23 mouse cellular contexts compared by ENCODE assay signal in the genomic region with DNA sequence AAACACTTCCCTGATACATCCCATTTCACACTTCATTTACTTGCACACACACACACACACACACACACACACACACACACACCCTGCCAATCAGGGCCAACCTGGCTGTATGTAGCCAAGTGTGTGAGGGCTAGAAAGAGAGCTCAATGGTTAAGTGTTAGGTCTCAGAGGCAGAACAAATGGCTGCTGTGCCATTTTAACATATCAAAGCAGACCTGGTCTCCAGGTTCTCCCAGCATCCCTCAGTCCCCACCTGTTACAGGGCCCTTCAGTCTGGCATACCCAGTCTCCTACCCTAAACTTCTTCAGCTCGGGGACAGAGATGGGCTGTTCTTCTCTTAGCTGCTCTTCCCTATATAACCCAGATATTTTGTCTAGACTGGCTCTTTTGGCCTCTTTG. TPM values are rescaled to one million over a fixed set of nuclear protein-coding genes. Genes with fewer than 3 reads are reported as not detected.
DNase-seq lines count a peak whose midpoint lies in the region; ATAC-seq and TF ChIP-seq lines count a peak whose summit lies in the region.
"Had no signal": no experiment of that assay in that cellular context is flagged by ENCODE, and none has a peak within 500 bp of the region (broad histone marks: within the 10 kb centered on the region; RNA-seq: fewer than 3 reads in every experiment).

No protein-coding gene starts in this region.

- no peaks in the 10 kb centered on the region for H3K79me2 ChIP-seq in heart, adult 2 months (replicated peaks; ENCODE audit: control insufficient read depth, insufficient read depth, low read length)

- no peak overlapping the region for H3K9ac ChIP-seq in heart, embryonic 12.5 days
- no peak overlapping the region for H3K9ac ChIP-seq in heart, adult 2 months (ENCODE audit: low read depth, low read length)
- no peak overlapping the region for H3K9ac ChIP-seq in heart, embryonic 14.5 days (ENCODE audit: low read length)
- H3K9ac ChIP-seq: embryonic facial prominence, embryonic 12.5 days; forebrain, embryonic 13.5 days; forebrain, embryonic 15.5 days; forebrain, postnatal 0 days had no signal

- no peak for TF ChIP-seq CTCF in heart, adult 2 months (IDR thresholded peaks at IDR 0.05)

- no peak for TF ChIP-seq POLR2A in heart, adult 2 months (IDR thresholded peaks at IDR 0.05; ENCODE audit: insufficient read depth, low read depth, low read length)

- H3K4me3 ChIP-seq in heart, embryonic 12.5 days = no peak overlapping the region
- H3K4me3 ChIP-seq in heart, adult 2 months = no peak overlapping the region
- no peak overlapping the region for H3K4me3 ChIP-seq in heart, embryonic 14.5 days (ENCODE audit: control insufficient read depth in 1 of 2, insufficient read depth in 1 of 2, low read depth in 1 of 2, low read length in 2 of 2)
- H3K4me3 ChIP-seq: embryonic facial prominence, embryonic 10.5 days; embryonic facial prominence, embryonic 12.5 days; forebrain, embryonic 13.5 days; forebrain, embryonic 15.5 days had no signal

- DNase-seq in heart, adult 2 months = no peak
- DNase-seq in heart, adult 11 months = no peak
- peak; percentile 65 for DNase-seq in ES-CJ7 (ENCODE audit: low read depth, low spot score)
- peak; percentile 66 for DNase-seq in ZHBTc4 (ENCODE audit: low read depth, low spot score)
- no peak for DNase-seq in thymus, postnatal 4 days
- no peak for DNase-seq in MN1 (ENCODE audit: low spot score)
- DNase-seq: adrenal gland, adult 8-10 months; adrenal gland, postnatal 14 days; adrenal gland, postnatal 36 days; cerebellum, adult 11-12 months; cerebellum, adult 2 months; cerebellum, adult 9-10 months; cerebellum, postnatal 10 days; cerebellum, postnatal 25 days; forebrain, postnatal 0 days had no signal

- no peaks in the 10 kb centered on the region for H3K9me3 ChIP-seq in heart, embryonic 12.5 days (replicated peaks)
- no peaks in the 10 kb centered on the region for H3K9me3 ChIP-seq in heart, embryonic 14.5 days (ENCODE audit: control insufficient read depth, low read length)
- H3K9me3 ChIP-seq: embryonic facial prominence, embryonic 10.5 days; embryonic facial prominence, embryonic 12.5 days; forebrain, embryonic 13.5 days; forebrain, embryonic 15.5 days had no signal

- no peak for TF ChIP-seq EP300 in heart, adult 2 months (IDR thresholded peaks at IDR 0.05; ENCODE audit: insufficient read depth, low read depth, low read length)

- peak overlapping the region; percentile 18; the same call in 1 of the 2 replicates for H3K27ac ChIP-seq in heart, embryonic 12.5 days (ENCODE audit: poor library complexity, severe bottlenecking)
- no peak overlapping the region for H3K27ac ChIP-seq in heart, adult 2 months
- H3K27ac ChIP-seq in heart, embryonic 14.5 days (replicated peaks in 1 of 2; ENCODE audit: control insufficient read depth in 1 of 2, insufficient read depth in 1 of 2, low read depth in 2 of 2, low read length in 2 of 2) = no peak overlapping the region
- H3K27ac ChIP-seq: embryonic facial prominence, embryonic 10.5 days; embryonic facial prominence, embryonic 12.5 days; forebrain, embryonic 13.5 days; forebrain, embryonic 15.5 days had no signal

- no peak for ATAC-seq in heart, embryonic 12.5 days (ENCODE audit: insufficient number of reproducible peaks, low FRiP score)
- ATAC-seq in heart, embryonic 14.5 days (ENCODE audit: insufficient number of reproducible peaks, insufficient read depth, low FRiP score, low read depth) = 0 out of 2 replicates have a peak, but pooled peaks have one; percentile 10
- ATAC-seq: activated CD4-positive, CD25-positive, alpha-beta regulatory T cell, adult 4 months; forebrain, embryonic 13.5 days; forebrain, embryonic 15.5 days; forebrain, postnatal 0 days; Patski had no signal

- intact Hi-C loops in heart, adult 2 months (cut with DNase I) = no loop called here

- H3K4me1 ChIP-seq in heart, embryonic 12.5 days (replicated peaks) = peaks cover 62% of the 10 kb centered on the region
- peaks cover 7% of the 10 kb centered on the region for H3K4me1 ChIP-seq in heart, adult 2 months (ENCODE audit: control insufficient read depth, insufficient read depth, low read length)
- peaks cover 26 to 52% of the 10 kb centered on the region in 2 experiments for H3K4me1 ChIP-seq in heart, embryonic 14.5 days (ENCODE audit: control insufficient read depth in 2 of 2, insufficient read depth in 2 of 2, low read length in 2 of 2)
- H3K4me1 ChIP-seq: embryonic facial prominence, embryonic 12.5 days; forebrain, embryonic 15.5 days had no signal

- WGBS in heart, embryonic 12.5 days = 38% methylated on average over 1 of the region's 1 CpGs
- WGBS in heart, adult 2 months = 95% methylated on average over 1 of the region's 1 CpGs
- whole genome bisulfite sequencing in heart, embryonic 14.5 days = 50% methylated on average over 1 of the region's 1 CpGs

- H3K27me3 ChIP-seq in heart, embryonic 12.5 days (replicated peaks) = no peaks in the 10 kb centered on the region
- no peaks in the 10 kb centered on the region for H3K27me3 ChIP-seq in heart, adult 2 months (ENCODE audit: control insufficient read depth, insufficient read depth, low read length)
- H3K27me3 ChIP-seq in heart, embryonic 14.5 days (ENCODE audit: control insufficient read depth, insufficient read depth, low read length) = no peaks in the 10 kb centered on the region
- H3K27me3 ChIP-seq: embryonic facial prominence, embryonic 12.5 days; forebrain, embryonic 13.5 days; Patski had no signal

- no peaks in the 10 kb centered on the region for H3K36me3 ChIP-seq in heart, embryonic 12.5 days
- no peaks in the 10 kb centered on the region for H3K36me3 ChIP-seq in heart, adult 2 months (ENCODE audit: control insufficient read depth, insufficient read depth, low read length)
- no peaks in the 10 kb centered on the region for H3K36me3 ChIP-seq in heart, embryonic 14.5 days (ENCODE audit: control insufficient read depth, insufficient read depth, low read length)
- H3K36me3 ChIP-seq: embryonic facial prominence, embryonic 10.5 days; embryonic facial prominence, embryonic 12.5 days; forebrain, embryonic 15.5 days had no signal

- H3K4me2 ChIP-seq in heart, embryonic 12.5 days = no peak overlapping the region
- no peak overlapping the region for H3K4me2 ChIP-seq in heart, embryonic 14.5 days (ENCODE audit: low read length)
- H3K4me2 ChIP-seq: embryonic facial prominence, embryonic 12.5 days; forebrain, embryonic 13.5 days; forebrain, embryonic 15.5 days had no signal

RNA-seq across cellular contexts. Expression of a gene that starts 20.0 kb away (rescaled TPM):
- polyA plus RNA-seq in heart, embryonic 12.5 days (2016; fragmentation: Nextera tagmentation; extraction: Ambion mirVana) = 115 and 130 TPM in 2 replicates
- 10 to 100 TPM; 45.3 to 65.8 TPM for total RNA-seq in heart, adult 2 months (2021)
- 31.8 and 58.9 TPM in 2 replicates for polyA plus RNA-seq in heart, adult 2 months (2012; rRNA removed)
- polyA plus RNA-seq in heart, embryonic 14.5 days (2014; fragmentation: Nextera tagmentation; extraction: Ambion mirVana) = 96.4 and 103 TPM in 2 replicates

Comparison
In these comparisons a context has a peak if more than half of its experiments do, and no peak if none do; other contexts are left out.
1. DNase-seq: peak in ES-CJ7 (single experiment) and ZHBTc4 (single experiment); none in heart, adult 2 months (0 of 2), heart, adult 11 months (single experiment), thymus, postnatal 4 days (single experiment) and MN1 (single experiment).